Mouse (Mus musculus): ENCODE data around the gene Rnf180.

- no peak for TF ChIP-seq CTCF (IDR thresholded peaks at IDR 0.05)
- TF ChIP-seq EP300 (IDR thresholded peaks at IDR 0.05) = no peak
Observed at GRCm38 (mm10) chr13:105198028-105198427, 96.6 kb downstream of the Rnf180 start.

All from lung, postnatal 0 days (tissue).